Mouse (Mus musculus) myocyte (in vitro differentiated cells): ENCODE measurements at regions not wholly inside any gene's neighbourhood (a gene's known extent, or its start where the extent isn't known, plus 50 kb on each side); places are given as distances from the start of the nearest gene placed in this dataset.

Experiments
- H3K27me3 ChIP-seq: one replicate; pipeline ENCODE4 v1.6.1; 2011; ENCODE audit not compliant: control insufficient read depth, insufficient read depth, insufficient read length
- H3K36me3 ChIP-seq: one replicate; pipeline ENCODE4 v1.6.1; 2011; ENCODE audit not compliant: control insufficient read depth, insufficient read depth
- H3K4me2 ChIP-seq: one replicate; pipeline ENCODE4 v1.6.1; 2011; ENCODE audit warnings: low read depth, control low read depth
- H3K4me3 ChIP-seq: one replicate; pipeline ENCODE4 v1.5.1; 2011; ENCODE audit warnings: mild to moderate bottlenecking, control low read depth, moderate library complexity
- H3K79me2 ChIP-seq: one replicate; pipeline ENCODE4 v1.6.1; 2011; ENCODE audit not compliant: control insufficient read depth, insufficient read depth
- H3ac ChIP-seq: one replicate; pipeline ENCODE4 v1.6.1; 2011; ENCODE audit not compliant: control insufficient read depth, insufficient read length
- CEBPB ChIP-seq: IDR thresholded peaks from 2 replicates; pipeline ENCODE4 v1.6.1; 2011; ENCODE audit warnings: mild to moderate bottlenecking, moderate library complexity; ENCODE audit not compliant: poor library complexity, insufficient read depth, severe bottlenecking
- E2F4 ChIP-seq: IDR thresholded peaks from one replicate; pipeline ENCODE4 v1.6.1; 2011; ENCODE audit warnings: mild to moderate bottlenecking, control low read depth, moderate library complexity; ENCODE audit not compliant: insufficient read depth
- MAX ChIP-seq: IDR thresholded peaks from one replicate; pipeline ENCODE4 v1.6.1; 2011; ENCODE audit warnings: low read depth, mild to moderate bottlenecking, control low read depth
- MYOD1 ChIP-seq, 3 experiments: IDR thresholded peaks; one replicate each; pipeline ENCODE4 v1.6.1; 2011; ENCODE audit warnings: control low read depth in 2 of 3, low read depth in 2 of 3, mild to moderate bottlenecking in 2 of 3, moderate library complexity in 1 of 3; ENCODE audit not compliant: insufficient read length in 2 of 3, control insufficient read depth in 1 of 3
- MYOG ChIP-seq, 3 experiments: IDR thresholded peaks; one replicate each; pipeline ENCODE4 v1.6.1; 2011; ENCODE audit warnings: control low read depth in 2 of 3, low read depth in 2 of 3, mild to moderate bottlenecking in 2 of 3; ENCODE audit not compliant: insufficient read length in 2 of 3, control insufficient read depth in 1 of 3, insufficient read depth in 1 of 3
- POLR2A ChIP-seq: IDR thresholded peaks from one replicate; pipeline ENCODE4 v1.6.1; 2011; ENCODE audit warnings: low read depth, mild to moderate bottlenecking, control low read depth, moderate library complexity; ENCODE audit not compliant: insufficient read length
- POLR2AphosphoS2 ChIP-seq: IDR thresholded peaks from one replicate; pipeline ENCODE4 v1.6.1; 2011; ENCODE audit warnings: low read depth, control low read depth; ENCODE audit not compliant: insufficient read length
- REST ChIP-seq: IDR thresholded peaks from one replicate; pipeline ENCODE4 v1.6.1; 2011; ENCODE audit warnings: mild to moderate bottlenecking, control low read depth, moderate library complexity; ENCODE audit not compliant: insufficient read depth, insufficient read length
- SRF ChIP-seq: IDR thresholded peaks from one replicate; pipeline ENCODE4 v1.6.1; 2011; ENCODE audit warnings: low read depth; ENCODE audit not compliant: control insufficient read depth, insufficient read length
- TCF12 ChIP-seq: IDR thresholded peaks from one replicate; pipeline ENCODE4 v1.6.1; 2011; ENCODE audit warnings: mild to moderate bottlenecking, control low read depth; ENCODE audit not compliant: poor library complexity, insufficient read depth, severe bottlenecking
- TCF3 ChIP-seq: IDR thresholded peaks from one replicate; pipeline ENCODE4 v1.6.1; 2011; ENCODE audit warnings: low read depth, control low read depth; ENCODE audit not compliant: insufficient read length
- USF1 ChIP-seq: IDR thresholded peaks from one replicate; pipeline ENCODE4 v1.6.1; 2011; ENCODE audit warnings: low read depth, mild to moderate bottlenecking, control low read depth, moderate library complexity

- H3K27me3 ChIP-seq = no peaks in the 10 kb centered on the region
These were observed 177.2 kb upstream of the Rora start for GRCm38 (mm10) chr9:68476391-68476790.

GRCm38 (mm10) chr9:68477466-68477865, 176.1 kb upstream of the Rora start:
- Histone ChIP-seq H3K36me3 (no peaks in the 10 kb centered on the region), H3K27me3 (no peaks in the 10 kb centered on the region), H3K4me2 (no peak overlapping the region), H3K4me3 (no peak overlapping the region), H3ac (no peak overlapping the region), H3K79me2 (no peaks in the 10 kb centered on the region)
- no peak for TF ChIP-seq USF1
- TF ChIP-seq MAX = no peak
- TF ChIP-seq MYOD1 (IDR thresholded peaks at IDR 0.05; ENCODE audit: control insufficient read depth in 1 of 3, insufficient read length in 2 of 3, low read depth in 2 of 3) = no peak
- TF ChIP-seq TCF12 = no peak
- no peak for TF ChIP-seq CEBPB
- no peak for TF ChIP-seq POLR2A
- TF ChIP-seq MYOG (IDR thresholded peaks at IDR 0.05; ENCODE audit: control insufficient read depth in 1 of 3, insufficient read depth in 1 of 3, insufficient read length in 2 of 3, low read depth in 2 of 3) = no peak
- TF ChIP-seq POLR2AphosphoS2 = no peak
- no peak for TF ChIP-seq TCF3
- TF ChIP-seq SRF = no peak
- no peak for TF ChIP-seq REST
- TF ChIP-seq E2F4 = no peak

More at GRCm38 (mm10) chr9:68476391-68476790, 177.2 kb upstream of the Rora start:
- Histone ChIP-seq H3K36me3 (no peaks in the 10 kb centered on the region), H3K4me2 (no peak overlapping the region), H3ac (no peak overlapping the region), H3K4me3 (no peak overlapping the region), H3K79me2 (no peaks in the 10 kb centered on the region)
- TF ChIP-seq TCF12 (no peak), CEBPB (no peak), USF1 (no peak), SRF (no peak), POLR2AphosphoS2 (no peak), TCF3 (no peak), MAX (no peak), POLR2A (no peak)

GRCm38 (mm10) chr9:68486646-68487045, 166.9 kb upstream of the Rora start:
- Histone ChIP-seq H3K4me2 (no peak overlapping the region), H3K27me3 (no peaks in the 10 kb centered on the region), H3K79me2 (no peaks in the 10 kb centered on the region), H3K36me3 (no peaks in the 10 kb centered on the region), H3ac (no peak overlapping the region), H3K4me3 (no peak overlapping the region)
- TF ChIP-seq SRF = no peak
- TF ChIP-seq MAX = no peak
- TF ChIP-seq E2F4 = no peak
- no peak for TF ChIP-seq POLR2A
- TF ChIP-seq MYOG (IDR thresholded peaks at IDR 0.05; ENCODE audit: control insufficient read depth in 1 of 3, insufficient read depth in 1 of 3, insufficient read length in 2 of 3, low read depth in 2 of 3) = no peak
- no peak for TF ChIP-seq TCF3
- no peak for TF ChIP-seq MYOD1 (IDR thresholded peaks at IDR 0.05; ENCODE audit: control insufficient read depth in 1 of 3, insufficient read length in 2 of 3, low read depth in 2 of 3)
- no peak for TF ChIP-seq USF1
- no peak for TF ChIP-seq REST
- TF ChIP-seq POLR2AphosphoS2 = no peak
- TF ChIP-seq TCF12 = no peak
- TF ChIP-seq CEBPB = no peak

- no peak overlapping the region for H3K4me2 ChIP-seq
- no peak overlapping the region for H3ac ChIP-seq
- no peaks in the 10 kb centered on the region for H3K36me3 ChIP-seq
- H3K79me2 ChIP-seq = no peaks in the 10 kb centered on the region
- no peak overlapping the region for H3K4me3 ChIP-seq
- no peak for TF ChIP-seq MYOG (IDR thresholded peaks at IDR 0.05; ENCODE audit: control insufficient read depth in 1 of 3, insufficient read depth in 1 of 3, insufficient read length in 2 of 3, low read depth in 2 of 3)
- TF ChIP-seq REST = no peak
- TF ChIP-seq TCF3 = no peak
- TF ChIP-seq MAX = no peak
- no peak for TF ChIP-seq TCF12
- no peaks in the 10 kb centered on the region for H3K27me3 ChIP-seq
These were observed 162.4 kb upstream of the Rora start for GRCm38 (mm10) chr9:68491151-68491550.

- TF ChIP-seq MAX = no peak
- no peak for TF ChIP-seq TCF12
- no peak for TF ChIP-seq CEBPB
- TF ChIP-seq REST = no peak
- TF ChIP-seq USF1 = no peak
- TF ChIP-seq POLR2A = no peak
- no peaks in the 10 kb centered on the region for H3K36me3 ChIP-seq
- no peaks in the 10 kb centered on the region for H3K79me2 ChIP-seq
- no peak overlapping the region for H3K4me2 ChIP-seq
- H3K4me3 ChIP-seq = no peak overlapping the region
- no peak overlapping the region for H3ac ChIP-seq
- no peaks in the 10 kb centered on the region for H3K27me3 ChIP-seq
These were observed 132.4 kb upstream of the Rora start for GRCm38 (mm10) chr9:68521218-68521617.
